Mouse (Mus musculus): ENCODE data around the gene Dimt1.
"Not testable (repeated sequence)": the region's sequence is repeated elsewhere in the genome, so short reads cannot be mapped to it uniquely, and the experiment has no call there.

The Dimt1 gene

DNA sequence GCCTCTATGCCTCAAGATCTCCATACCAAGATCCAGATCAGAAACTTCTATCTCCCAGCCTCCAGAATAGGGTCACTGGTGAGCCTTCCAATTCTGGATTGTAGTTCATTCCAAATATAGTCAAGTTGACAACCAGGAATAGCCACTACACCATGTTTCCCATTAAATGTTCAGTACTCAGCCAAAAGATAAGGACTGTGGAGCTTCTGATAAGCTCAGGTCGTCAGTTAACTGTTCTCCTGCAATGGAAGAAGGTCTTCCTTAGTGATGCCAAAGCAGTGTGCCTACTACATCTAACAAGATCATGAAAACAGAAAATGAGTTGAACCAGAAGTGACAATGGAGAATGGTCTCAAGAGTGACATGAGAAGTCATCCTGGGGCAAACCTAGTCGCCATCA, 50.0 kb downstream of the Dimt1 start:
- no peak for DNase-seq

DNA sequence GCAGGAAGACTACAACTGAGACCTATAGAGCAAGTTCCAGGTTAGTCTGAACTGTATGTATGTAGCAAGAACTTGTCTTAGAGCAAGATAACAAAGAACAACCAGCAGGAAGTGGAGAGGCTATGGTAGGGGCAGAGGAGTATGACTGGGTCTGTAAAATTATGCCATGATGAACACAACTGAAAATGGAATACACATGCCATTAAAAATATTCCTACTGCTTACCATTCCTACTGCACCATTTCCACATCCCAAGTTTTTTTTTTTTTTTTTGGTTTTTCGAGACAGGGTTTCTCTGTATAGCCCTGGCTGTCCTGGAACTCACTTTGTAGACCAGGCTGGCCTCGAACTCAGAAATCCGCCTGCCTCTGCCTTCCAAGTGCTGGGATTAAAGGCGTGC, 50.6 kb downstream of the Dimt1 start:
- DNase-seq: not testable (repeated sequence)

DNA sequence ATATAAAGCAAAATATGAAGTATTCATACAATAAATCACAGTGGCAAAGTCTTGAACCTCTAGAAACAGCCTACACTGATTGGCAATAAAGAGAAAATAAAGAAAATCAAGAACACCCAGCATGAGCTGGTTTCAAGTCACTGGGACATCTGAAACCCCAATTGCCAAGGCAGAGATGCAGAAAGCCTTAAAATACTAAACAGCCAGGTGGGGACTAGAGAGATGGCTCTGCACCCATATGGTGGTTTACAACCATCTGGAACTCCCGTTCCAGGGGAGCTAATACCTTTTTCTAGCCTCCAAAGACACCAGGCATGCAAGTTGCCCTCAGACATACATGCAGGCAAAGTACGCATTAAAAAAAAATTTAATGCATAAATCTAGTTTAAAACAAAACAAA, 51.1 kb downstream of the Dimt1 start:
- peak; percentile 37 to 53 for DNase-seq

DNA sequence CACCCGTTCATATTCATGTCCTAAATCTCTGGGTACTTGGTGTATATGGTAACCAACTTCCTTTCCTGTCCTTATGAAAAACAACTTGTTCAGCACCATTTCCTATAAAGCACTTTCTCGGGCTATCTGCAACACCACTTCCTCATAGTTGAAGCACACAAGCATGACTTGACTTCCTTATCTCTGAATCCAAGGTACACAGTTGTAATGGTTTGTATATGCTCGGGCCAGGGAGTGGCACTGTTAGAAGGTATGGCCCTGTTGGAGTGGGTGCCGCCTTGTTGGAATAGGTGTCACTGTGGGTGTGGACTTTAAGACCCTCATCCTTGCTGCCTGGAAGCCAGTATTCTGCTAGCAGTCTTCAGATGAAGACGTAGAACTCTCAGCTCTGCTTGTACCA, 51.7 kb downstream of the Dimt1 start:
- DNase-seq: no peak

DNA sequence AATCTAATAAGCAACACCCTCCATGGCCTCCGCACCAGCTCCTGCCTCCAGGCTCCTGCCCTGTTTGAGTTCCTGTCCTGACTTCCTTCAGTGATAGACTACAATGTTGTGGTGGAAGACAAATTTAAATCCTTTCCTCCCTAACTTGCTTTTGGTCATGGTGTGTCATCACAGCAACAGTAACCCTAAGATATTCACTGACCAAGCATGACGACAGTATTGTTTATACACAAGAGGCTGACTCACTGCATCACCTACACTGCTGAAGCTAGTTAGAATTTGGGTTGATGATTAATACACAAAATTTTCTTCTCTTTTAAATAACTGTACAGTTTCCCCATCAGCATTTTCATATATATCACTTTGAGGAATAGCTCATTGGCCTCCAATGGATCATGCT, 56.3 kb downstream of the Dimt1 start:
- DNase-seq: no peak

DNA sequence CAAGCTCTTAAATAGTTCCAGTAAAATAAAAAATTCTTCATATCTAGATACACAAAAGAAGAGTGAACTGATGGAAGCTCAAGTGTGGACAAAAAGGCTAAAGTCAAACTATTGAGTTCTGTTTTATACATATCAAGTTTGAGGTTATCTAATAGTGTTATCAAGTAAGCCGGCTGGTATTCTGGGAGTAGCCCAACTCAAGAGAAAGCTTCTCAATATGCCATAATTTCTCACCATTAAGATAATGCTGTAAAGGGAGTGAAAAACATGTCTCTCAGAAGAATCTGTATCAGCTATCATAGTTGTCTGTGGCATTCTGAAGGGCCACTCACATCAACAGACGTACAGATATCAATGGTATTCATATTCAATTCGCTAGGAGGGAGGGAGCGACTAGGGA, 61.2 kb downstream of the Dimt1 start:
- DNase-seq: no peak

Data from cerebellum, adult 18-20 months (tissue).